Mouse (Mus musculus) stomach, adult 2 months (tissue): ENCODE results near the gene Foxj2. TPM values are rescaled to one million over a fixed set of nuclear protein-coding genes. Genes with fewer than 3 reads are reported as not detected.

Source experiments
- polyA plus RNA-seq: library from polyadenylated mRNA; depleted of rRNA; stranded (reverse); fragments of >200 nt; gene quantifications from 2 replicates; pipeline ENCODE4 v1.2.3, GENCODE M21; 2012; rRNA removed

Foxj2 gene
- 6.8 and 7.3 TPM in 2 replicates for polyA plus RNA-seq

DNA sequence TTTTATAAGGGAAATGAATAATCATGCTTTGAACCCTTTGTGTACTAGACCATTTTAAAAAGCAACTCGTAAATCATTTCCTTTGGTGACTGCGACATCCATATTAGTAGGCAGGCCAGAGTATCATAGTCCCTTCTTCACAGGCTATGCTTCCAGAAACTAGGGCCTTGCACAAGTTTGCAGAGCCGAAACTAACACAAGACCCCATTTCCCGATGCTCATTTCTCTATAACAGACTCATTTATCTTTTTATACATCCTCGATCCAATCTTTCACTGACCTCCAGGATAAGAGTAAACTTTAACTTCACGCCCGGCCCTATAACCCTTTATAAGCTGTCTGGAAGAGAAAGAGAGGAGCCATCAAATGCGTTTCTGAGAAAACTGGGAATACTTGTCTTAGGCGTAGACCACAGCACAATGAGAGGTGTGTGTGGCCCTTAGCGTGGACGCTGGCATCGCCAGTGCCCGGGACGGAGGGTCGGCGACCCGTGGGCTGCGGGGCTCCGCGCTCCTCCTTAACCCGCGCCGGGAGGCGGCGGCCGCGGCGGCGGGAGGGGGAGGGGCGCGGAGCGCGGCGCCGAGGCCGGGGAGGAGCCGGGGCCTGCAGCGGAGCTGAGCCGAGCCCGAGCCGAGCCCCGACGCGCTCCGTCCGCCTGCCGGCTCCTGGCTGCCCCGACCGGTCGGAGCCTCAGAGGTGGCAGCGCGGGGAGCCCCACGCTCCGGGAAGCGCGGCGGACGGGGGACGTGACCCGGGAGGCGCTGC lies at the start of gene Foxj2:
Gene Foxj2 (plus strand): TSS at position 609 of the 765 bp plus-strand sequence.

DNA sequence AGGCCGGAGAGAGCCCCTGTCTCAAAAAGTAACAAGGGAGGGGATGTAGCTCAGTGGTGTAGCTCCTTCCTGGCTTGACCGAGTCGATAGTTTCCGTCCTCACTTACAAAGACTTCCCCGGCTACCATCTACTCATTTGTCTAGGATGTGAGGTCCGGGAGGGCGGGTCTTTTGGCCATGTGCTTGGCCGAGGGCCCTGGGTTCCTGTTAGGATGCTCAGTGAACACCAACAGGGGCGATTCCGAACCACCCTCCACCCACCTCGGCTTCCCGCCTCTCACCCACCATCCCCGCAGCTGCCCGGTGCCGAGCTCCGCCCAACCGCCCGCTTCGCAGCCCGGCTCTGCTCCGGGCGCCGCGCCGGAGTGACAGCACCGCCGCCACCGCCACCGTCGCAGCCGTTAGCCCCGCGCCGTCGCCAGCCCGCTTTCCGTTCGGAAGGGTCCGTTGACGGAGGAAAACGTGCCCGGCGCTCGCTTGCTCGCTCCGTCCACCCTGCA lies 18.4 kb upstream of the Foxj2 start, which contains the start of gene Slc2a3:
Gene Slc2a3 (minus strand): TSS at position 340 of the 500 bp plus-strand sequence.

DNA sequence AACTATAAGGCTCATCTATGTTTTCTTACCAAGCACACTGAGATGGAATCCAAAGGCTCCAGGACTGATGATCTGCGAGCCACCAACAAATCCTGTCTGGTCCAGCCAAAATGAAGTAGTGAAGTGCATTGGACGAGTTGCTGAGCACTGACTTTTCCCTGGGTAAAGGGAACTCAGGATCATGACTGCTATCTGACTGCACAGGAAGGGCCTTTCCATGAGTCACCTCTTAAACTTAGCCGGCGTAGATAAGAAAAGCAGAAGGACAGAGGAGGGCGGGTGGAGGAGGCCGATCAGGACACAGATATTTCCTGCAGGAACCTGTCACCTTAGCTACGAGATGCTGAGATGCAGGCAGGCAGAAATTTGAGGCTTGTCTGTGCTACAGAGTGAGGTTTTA lies 36.2 kb downstream of the Foxj2 start, which contains the start of gene C3ar1:
Gene C3ar1 (minus strand): TSS at position 207 of the 400 bp plus-strand sequence.

DNA sequence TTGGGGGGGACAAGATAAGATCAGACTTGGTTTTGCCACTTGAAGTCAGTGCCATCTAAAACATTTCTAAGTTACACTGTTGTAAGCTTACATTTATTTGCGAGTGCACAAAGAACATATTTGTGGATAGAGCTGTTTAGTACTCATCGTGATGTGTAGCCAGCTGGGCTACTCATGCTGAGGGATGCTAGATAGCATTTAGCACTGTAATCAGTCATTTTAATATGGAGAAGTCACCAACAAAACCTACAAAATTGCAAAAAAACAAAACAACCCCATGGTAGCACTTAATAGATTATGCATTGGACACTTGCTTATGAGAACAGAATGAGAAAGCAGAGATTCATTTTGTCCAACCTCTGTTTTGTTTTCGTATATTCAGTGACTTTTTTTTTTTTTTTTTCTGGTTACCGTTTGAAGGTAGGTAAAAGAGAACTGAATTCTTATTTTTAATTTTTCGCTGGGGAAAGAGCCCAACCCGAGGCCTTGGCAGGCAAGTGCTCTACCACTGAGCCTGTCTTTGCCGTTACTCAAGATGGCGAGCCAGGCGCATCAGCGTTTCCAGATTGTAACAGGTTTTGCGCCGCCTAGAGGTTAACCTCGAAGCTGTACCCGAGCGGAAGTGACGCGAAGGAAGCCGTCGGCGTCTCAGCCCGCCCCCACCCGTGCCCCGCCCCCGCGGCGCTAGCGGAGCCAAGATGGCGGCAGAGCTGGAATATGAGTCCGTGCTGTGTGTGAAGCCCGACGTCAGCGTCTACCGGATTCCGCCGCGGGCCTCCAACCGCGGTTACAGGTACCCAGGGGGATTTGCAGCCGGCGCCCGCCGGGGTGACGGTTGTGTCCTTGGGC lies 54.4 kb downstream of the Foxj2 start, which contains the start of gene Necap1:
Gene Necap1 (plus strand): TSS at position 604 of the 849 bp plus-strand sequence.

Other genes with a start within 250 kb of the Foxj2 start
- gene Apobec1, start 217.5 kb upstream of the Foxj2 start, polyA plus RNA-seq, result 3.3 and 4.9 TPM in 2 replicates
- not detected in 2 replicates for gene Gdf3, start 209.8 kb upstream of the Foxj2 start, polyA plus RNA-seq
- gene Dppa3, start 193.5 kb upstream of the Foxj2 start, polyA plus RNA-seq, result not detected in 2 replicates
- not detected in 2 replicates for gene Nanog, start 112.4 kb upstream of the Foxj2 start, polyA plus RNA-seq
- 0.65 and 0.70 TPM in 2 replicates for gene Slc2a3, start 18.3 kb upstream of the Foxj2 start, polyA plus RNA-seq
- gene C3ar1, start 36.2 kb downstream of the Foxj2 start, polyA plus RNA-seq, result 0.55 and 0.89 TPM in 2 replicates
- gene Necap1, start 54.6 kb downstream of the Foxj2 start, polyA plus RNA-seq, result 3.9 and 5.4 TPM in 2 replicates
- 0.35 and 0.50 TPM in 2 replicates for gene Clec4a1, start 101.9 kb downstream of the Foxj2 start, polyA plus RNA-seq
- 0.12 TPM in 1 of 2 replicates, not detected in the other for gene Clec4a3, start 132.6 kb downstream of the Foxj2 start, polyA plus RNA-seq
- not detected in 2 replicates for gene Clec4a4, start 170.5 kb downstream of the Foxj2 start, polyA plus RNA-seq
- 0.09 and 0.14 TPM in 2 replicates for gene Clec4b1, start 230.0 kb downstream of the Foxj2 start, polyA plus RNA-seq